Mouse (Mus musculus): ENCODE measurements around the gene Krt20.
A peak's percentile ranks its signal among the peaks of the same experiment; 100 is the strongest.

Gene Krt20

GRCm38 (mm10) chr11:99413247-99413646 is 24.7 kb downstream of the Krt20 start:
- no peak for DNase-seq (ENCODE audit: low spot score in 2 of 2)

GRCm38 (mm10) chr11:99406186-99406585 is 31.8 kb downstream of the Krt20 start:
- no peak for DNase-seq (ENCODE audit: low spot score in 2 of 2)

- DNase-seq (ENCODE audit: low spot score in 2 of 2): no peak
Measured at GRCm38 (mm10) chr11:99399956-99400549, 37.9 kb downstream of the Krt20 start.

GRCm38 (mm10) chr11:99398832-99399231 is 39.1 kb downstream of the Krt20 start:
- no peak for DNase-seq (ENCODE audit: low spot score in 2 of 2)

- DNase-seq (ENCODE audit: low spot score in 2 of 2): no peak
Measured at GRCm38 (mm10) chr11:99398084-99398483, 39.9 kb downstream of the Krt20 start.

- no peak for DNase-seq (ENCODE audit: low spot score in 2 of 2)
Measured at GRCm38 (mm10) chr11:99396661-99397060, 41.3 kb downstream of the Krt20 start.

GRCm38 (mm10) chr11:99396034-99396433 is 41.9 kb downstream of the Krt20 start:
- DNase-seq (ENCODE audit: low spot score in 2 of 2): no peak

GRCm38 (mm10) chr11:99392492-99392891 is 45.5 kb downstream of the Krt20 start:
- no peak for DNase-seq (ENCODE audit: low spot score in 2 of 2)

GRCm38 (mm10) chr11:99391375-99391774 is 46.6 kb downstream of the Krt20 start:
- no peak for DNase-seq (ENCODE audit: low spot score in 2 of 2)

- no peak for DNase-seq (ENCODE audit: low spot score in 2 of 2)
Measured at GRCm38 (mm10) chr11:99390866-99391265, 47.1 kb downstream of the Krt20 start.

- DNase-seq (ENCODE audit: low spot score in 2 of 2): no peak
Measured at GRCm38 (mm10) chr11:99389264-99389663, 48.7 kb downstream of the Krt20 start, which contains the start of gene Krt10. Krt10 (minus strand) TSS chr11:99389364.

- no peak for DNase-seq (ENCODE audit: low spot score in 2 of 2)
Measured at GRCm38 (mm10) chr11:99388661-99389060, 49.3 kb downstream of the Krt20 start.

GRCm38 (mm10) chr11:99385813-99386721 is 51.9 kb downstream of the Krt20 start:
- DNase-seq (ENCODE audit: low spot score in 2 of 2): peak; percentile 80 to 87

- DNase-seq (ENCODE audit: low spot score in 2 of 2): peak; percentile 49 to 54
Measured at GRCm38 (mm10) chr11:99379568-99379967, 58.4 kb downstream of the Krt20 start.
